Mouse (Mus musculus) yolk sac, embryonic 10.5 days (tissue): Measurements from ENCODE around the gene St6gal1.
A peak's percentile ranks its signal among the peaks of the same experiment; 100 is the strongest.
"Not testable (repeated sequence)": the region's sequence is repeated elsewhere in the genome, so short reads cannot be mapped to it uniquely, and the experiment has no call there.

Experiments
- DNase-seq: peaks from one replicate; pipeline ENCODE4 v3.0.0-alpha.2; 2017; ENCODE audit warnings: low spot score

The St6gal1 gene

GRCm38 (mm10) chr16:23224671-23225068 lies at the start of gene St6gal1:
TSS of gene St6gal1 (plus strand) at chr16:23224740.
- DNase-seq: peak; percentile 74

GRCm38 (mm10) chr16:23174855-23175254 lies 49.7 kb upstream of the St6gal1 start:
- no peak for DNase-seq

- DNase-seq: no peak
Observed at GRCm38 (mm10) chr16:23175956-23176355, 48.6 kb upstream of the St6gal1 start.

- no peak for DNase-seq
Observed at GRCm38 (mm10) chr16:23177856-23178255, 46.7 kb upstream of the St6gal1 start.

GRCm38 (mm10) chr16:23178796-23179195 lies 45.7 kb upstream of the St6gal1 start:
- no peak for DNase-seq

GRCm38 (mm10) chr16:23179436-23179835 lies 45.1 kb upstream of the St6gal1 start:
- DNase-seq: not testable (repeated sequence)

- no peak for DNase-seq
Observed at GRCm38 (mm10) chr16:23181054-23181453, 43.5 kb upstream of the St6gal1 start.

GRCm38 (mm10) chr16:23181487-23181886 lies 43.1 kb upstream of the St6gal1 start:
- DNase-seq: no peak

- no peak for DNase-seq
Observed at GRCm38 (mm10) chr16:23181942-23182597, 42.5 kb upstream of the St6gal1 start.

GRCm38 (mm10) chr16:23185824-23186223 lies 38.7 kb upstream of the St6gal1 start:
- DNase-seq: no peak

GRCm38 (mm10) chr16:23186418-23186817 lies 38.1 kb upstream of the St6gal1 start:
- no peak for DNase-seq

GRCm38 (mm10) chr16:23187983-23188382 lies 36.6 kb upstream of the St6gal1 start:
- DNase-seq: no peak

GRCm38 (mm10) chr16:23189612-23190011 lies 34.9 kb upstream of the St6gal1 start:
- no peak for DNase-seq

GRCm38 (mm10) chr16:23191560-23192242 lies 32.8 kb upstream of the St6gal1 start:
- DNase-seq: no peak

GRCm38 (mm10) chr16:23195618-23196017 lies 28.9 kb upstream of the St6gal1 start:
- DNase-seq: no peak

- no peak for DNase-seq
Observed at GRCm38 (mm10) chr16:23196296-23196695, 28.2 kb upstream of the St6gal1 start.

- no peak for DNase-seq
Observed at GRCm38 (mm10) chr16:23196791-23197190, 27.7 kb upstream of the St6gal1 start.

- no peak for DNase-seq
Observed at GRCm38 (mm10) chr16:23201498-23201897, 23.0 kb upstream of the St6gal1 start.

- no peak for DNase-seq
Observed at GRCm38 (mm10) chr16:23214314-23214713, 10.2 kb upstream of the St6gal1 start.

- DNase-seq: no peak
Observed at GRCm38 (mm10) chr16:23215241-23215900, 9.2 kb upstream of the St6gal1 start.

GRCm38 (mm10) chr16:23216366-23216765 lies 8.2 kb upstream of the St6gal1 start:
- DNase-seq: no peak

GRCm38 (mm10) chr16:23218313-23218712 lies 6.2 kb upstream of the St6gal1 start:
- DNase-seq: peak; percentile 33
